Mouse (Mus musculus) stomach, postnatal 0 days (tissue): ENCODE data around the gene Gla. TPM values are rescaled to one million over a fixed set of nuclear protein-coding genes. Genes with fewer than 3 reads are reported as not detected.
A peak's percentile ranks its signal among the peaks of the same experiment; 100 is the strongest.

Source experiments
- ATAC-seq: fragments of 200-750 bp; cut with Nextera tagmentation; 2 replicates; pipeline ENCODE4 v1.8.0; 2017; ENCODE audit not compliant: low FRiP score, low TSS enrichment
- DNase-seq: peaks from one replicate; pipeline ENCODE4 v3.0.0-alpha.2; 2016; ENCODE audit warnings: low spot score
- H3K27ac ChIP-seq: fragments of 300-500 bp; sonication (generic); replicated peaks from 2 replicates; pipeline ENCODE4 v1.5.1; 2014; ENCODE audit warnings: mild to moderate bottlenecking, control low read depth
- H3K27me3 ChIP-seq: fragments of 300-500 bp; sonication (generic); 2 replicates; pipeline ENCODE4 v1.6.1; 2014; ENCODE audit warnings: low read length; ENCODE audit not compliant: control insufficient read depth, insufficient read depth
- H3K36me3 ChIP-seq: fragments of 300-500 bp; sonication (generic); 2 replicates; pipeline ENCODE4 v1.6.1; 2014; ENCODE audit warnings: low read length, mixed read lengths; ENCODE audit not compliant: control insufficient read depth, insufficient read depth
- H3K4me1 ChIP-seq: fragments of 300-500 bp; sonication (generic); replicated peaks from 2 replicates; pipeline ENCODE4 v1.6.1; 2014; ENCODE audit warnings: antibody characterized with exemption; ENCODE audit not compliant: control insufficient read depth, insufficient read depth
- H3K4me2 ChIP-seq: fragments of 300-500 bp; sonication (generic); replicated peaks from 2 replicates; pipeline ENCODE4 v1.6.1; 2014; ENCODE audit warnings: low read depth, mild to moderate bottlenecking, control low read depth, moderate library complexity
- H3K4me3 ChIP-seq: fragments of 300-500 bp; sonication (generic); 2 replicates; pipeline ENCODE4 v1.5.1; 2014; ENCODE audit warnings: low read depth, low read length, control low read depth
- H3K9ac ChIP-seq: fragments of 300-500 bp; sonication (generic); 2 replicates; pipeline ENCODE4 v1.6.1; 2014; ENCODE audit warnings: mild to moderate bottlenecking, low read length, control low read depth, mixed read lengths
- H3K9me3 ChIP-seq: fragments of 300-500 bp; sonication (generic); 2 replicates; pipeline ENCODE4 v1.6.1; 2016; ENCODE audit warnings: low read length; ENCODE audit not compliant: control insufficient read depth
- CTCF ChIP-seq: IDR thresholded peaks from 2 replicates; pipeline ENCODE4 v1.5.1; 2016; ENCODE audit warnings: antibody characterized with exemption, low read depth, mild to moderate bottlenecking, moderate library complexity
- EP300 ChIP-seq: optimal IDR thresholded peaks from 2 replicates; pipeline ENCODE3; 2016; ENCODE audit warnings: antibody characterized with exemption
- WGBS: fragments of 180-500 bp; shearing (Covaris S2); extraction: QIAGEN DNeasy Blood & Tissue Kit; methylation state at CpG from one replicate; pipeline ENCODE4 v1.1.7; 2014; 5-methylcytosine and 5-hydroxymethylcytosine counted together
- polyA plus RNA-seq: library from polyadenylated mRNA; unstranded; fragments of >200 nt; fragmentation: Nextera tagmentation; extraction: Ambion mirVana; gene quantifications from 2 replicates; pipeline ENCODE4 v1.2.1, GENCODE M21; 2015

Gene Gla
- polyA plus RNA-seq, 1 experiment from 2014 or later = 3.6 TPM

DNA sequence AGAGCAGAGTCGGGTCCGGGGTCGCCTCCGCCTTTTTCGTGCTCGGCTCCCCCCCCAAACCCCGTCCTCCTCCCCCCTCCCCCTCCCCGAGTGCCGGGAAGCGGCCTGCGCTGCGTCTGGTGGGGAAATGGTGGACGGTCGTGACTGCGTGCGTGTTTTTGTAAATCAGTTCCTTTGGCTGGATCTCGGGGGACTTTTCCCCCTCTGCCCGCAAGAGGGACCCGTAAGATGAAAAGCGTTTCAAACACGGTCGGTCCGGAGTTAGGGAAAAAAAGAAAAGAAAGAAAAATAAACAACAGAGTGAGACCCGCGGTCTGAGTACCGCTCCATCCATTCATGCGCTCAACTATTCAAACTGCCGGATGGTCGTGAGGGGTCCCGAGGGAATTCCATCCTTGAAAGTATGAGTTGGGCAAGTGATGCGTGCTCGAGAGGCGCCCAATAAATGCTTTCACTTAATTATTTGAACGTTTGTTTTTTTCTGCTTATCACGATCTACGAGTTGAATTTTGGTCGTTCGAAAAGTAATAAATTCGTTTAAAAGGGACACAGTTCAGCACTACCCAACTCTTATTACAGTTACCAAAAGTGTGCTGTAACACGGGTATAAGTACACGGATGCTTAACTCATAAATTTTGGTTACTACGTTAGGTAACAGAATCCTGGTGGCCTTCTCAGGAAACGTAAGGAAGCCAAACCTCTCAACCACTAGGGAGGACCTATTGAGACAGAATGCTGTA, 625 bp upstream of the Gla start:
- Histone ChIP-seq H3K9me3 (no peaks in the 10 kb centered on the region), H3K4me2 (peak overlapping the region; percentile 45), H3K9ac (peak overlapping the region; percentile 67), H3K36me3 (no peaks in the 10 kb centered on the region), H3K4me3 (peak overlapping the region; percentile 47), H3K27ac (peak overlapping the region; percentile 92), H3K27me3 (no peaks in the 10 kb centered on the region), H3K4me1 (no peaks in the 10 kb centered on the region)
- WGBS = 13% methylated on average over 39 of the region's 43 CpGs
- ATAC-seq (peak; percentile 84), DNase-seq (no peak)
- TF ChIP-seq CTCF = peak; percentile 14; the same call in 1 of the 2 replicates
- no peak for TF ChIP-seq EP300

DNA sequence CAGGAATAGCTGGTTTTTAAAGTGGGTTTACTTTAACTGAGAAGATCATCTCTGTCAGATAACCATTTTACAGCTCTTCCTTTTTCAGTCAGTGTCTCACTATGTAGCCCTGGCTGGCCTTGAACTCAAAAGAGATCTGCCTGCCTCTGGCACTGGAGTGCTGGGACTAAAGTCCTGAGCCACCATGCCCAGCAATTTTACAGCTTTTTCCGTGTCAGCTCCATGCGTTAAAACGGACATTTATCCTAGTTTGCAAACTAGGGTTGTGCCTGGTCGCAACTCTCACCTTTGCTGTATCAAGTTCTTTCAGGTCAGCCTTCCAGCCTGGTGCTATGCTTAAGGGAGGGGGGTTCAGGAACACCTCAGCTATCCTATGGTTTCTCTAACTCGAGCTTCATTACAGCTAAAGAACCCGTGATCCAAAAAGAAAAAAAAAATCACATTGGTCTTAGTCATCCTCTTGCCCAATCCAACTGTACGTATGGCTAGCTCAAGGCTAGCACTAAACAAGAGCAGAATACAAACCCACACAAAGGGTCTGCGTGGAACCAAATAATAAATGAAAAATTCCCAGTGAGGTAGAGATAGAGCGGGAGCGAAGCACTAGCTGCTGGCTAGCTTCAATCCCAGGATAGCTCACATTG, 881 bp downstream of the Gla start:
- TF ChIP-seq EP300 = no peak
- TF ChIP-seq CTCF = no peak
- Histone ChIP-seq H3K4me1 (no peaks in the 10 kb centered on the region), H3K27ac (peak overlapping the region; percentile 83), H3K36me3 (no peaks in the 10 kb centered on the region), H3K9ac (peak overlapping the region; percentile 31; the same call in 1 of the 2 replicates), H3K4me3 (peak overlapping the region; percentile 43), H3K4me2 (peak overlapping the region; percentile 51), H3K9me3 (no peaks in the 10 kb centered on the region), H3K27me3 (no peaks in the 10 kb centered on the region)
- DNase-seq (no peak), ATAC-seq (no peak)
- WGBS = 18% methylated on average over 10 of the region's 10 CpGs

DNA sequence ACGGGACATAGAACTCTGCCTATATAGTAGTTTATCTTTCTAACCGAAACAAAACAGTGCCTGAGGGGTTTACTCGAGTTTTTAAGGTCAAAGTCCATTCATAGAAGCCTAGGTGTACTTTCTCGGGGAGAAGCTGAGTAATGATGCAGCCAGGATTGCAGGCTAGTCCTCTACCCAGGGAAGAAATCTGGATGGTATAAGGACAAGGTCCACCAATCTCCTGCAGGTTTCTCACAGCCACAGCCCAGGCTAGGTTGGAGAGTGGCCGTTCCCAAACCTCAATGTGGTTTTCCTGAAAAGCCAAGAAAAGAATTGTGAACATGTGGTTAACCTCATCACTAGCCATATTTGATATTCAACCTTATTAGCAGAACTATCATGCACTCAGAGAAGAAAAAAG, 11.1 kb downstream of the Gla start:
- Histone ChIP-seq H3K9ac (no peak overlapping the region), H3K4me1 (no peaks in the 10 kb centered on the region), H3K9me3 (no peaks in the 10 kb centered on the region), H3K27ac (no peak overlapping the region), H3K4me3 (no peak overlapping the region), H3K4me2 (no peak overlapping the region), H3K27me3 (no peaks in the 10 kb centered on the region), H3K36me3 (no peaks in the 10 kb centered on the region)
- 43% methylated on average over 5 of the region's 5 CpGs for WGBS
- ATAC-seq (no peak), DNase-seq (no peak)
- TF ChIP-seq EP300 (no peak), CTCF (no peak)

DNA sequence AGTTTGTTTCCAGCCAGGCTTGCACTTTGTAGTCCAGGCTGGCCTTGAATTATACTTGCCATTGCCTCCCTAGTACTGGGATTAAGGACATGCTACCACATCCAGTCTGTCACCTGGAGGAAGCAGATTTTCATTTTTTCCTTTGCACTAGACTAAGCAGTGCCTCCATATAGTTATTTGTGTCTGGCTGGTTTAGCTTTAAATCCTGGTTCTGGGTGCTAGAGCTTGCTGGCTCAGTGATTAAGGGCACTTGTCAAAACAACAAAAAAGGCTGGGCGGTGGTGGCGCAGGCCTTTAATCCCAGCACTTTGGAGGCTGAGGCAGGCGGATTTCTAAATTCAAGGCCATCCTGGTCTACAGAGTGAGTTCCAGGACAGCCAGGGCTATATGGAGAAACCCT, 11.9 kb downstream of the Gla start:
- no peak for DNase-seq
- TF ChIP-seq CTCF = no peak
- TF ChIP-seq EP300 = no peak
- no peaks in the 10 kb centered on the region for H3K4me1 ChIP-seq
- no peak overlapping the region for H3K9ac ChIP-seq
- H3K27ac ChIP-seq = no peak overlapping the region
- 81% methylated on average over 3 of the region's 3 CpGs for WGBS
- H3K36me3 ChIP-seq = no peaks in the 10 kb centered on the region
- H3K4me3 ChIP-seq = no peak overlapping the region
- H3K9me3 ChIP-seq = no peaks in the 10 kb centered on the region
- no peak for ATAC-seq
- H3K27me3 ChIP-seq = no peaks in the 10 kb centered on the region
- no peak overlapping the region for H3K4me2 ChIP-seq

DNA sequence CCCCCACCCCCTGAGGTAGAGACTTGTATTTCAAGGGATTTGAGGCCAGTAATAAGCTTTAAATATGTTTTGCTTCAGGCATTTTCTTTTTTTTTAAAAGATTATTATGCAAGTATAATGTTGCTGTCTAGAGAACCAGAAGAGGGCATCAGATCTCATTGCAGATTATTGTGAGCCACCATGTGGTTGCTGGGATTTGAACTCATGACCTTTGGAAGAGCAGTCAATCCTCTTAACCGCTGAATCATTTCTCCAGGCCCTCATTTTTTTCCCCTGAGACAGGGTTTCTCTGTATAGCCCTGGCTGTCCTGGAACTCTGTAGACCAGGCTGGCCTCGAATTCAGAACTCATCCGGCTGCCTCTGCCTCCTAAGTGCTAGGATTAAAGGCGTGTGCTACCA, 12.7 kb downstream of the Gla start:
- no peaks in the 10 kb centered on the region for H3K9me3 ChIP-seq
- H3K27me3 ChIP-seq = no peaks in the 10 kb centered on the region
- no peak overlapping the region for H3K9ac ChIP-seq
- H3K27ac ChIP-seq = no peak overlapping the region
- no peak for DNase-seq
- no peak overlapping the region for H3K4me2 ChIP-seq
- 80% methylated on average over 4 of the region's 4 CpGs for WGBS
- H3K4me1 ChIP-seq = no peaks in the 10 kb centered on the region
- no peaks in the 10 kb centered on the region for H3K36me3 ChIP-seq
- no peak for TF ChIP-seq CTCF
- no peak for TF ChIP-seq EP300
- no peak for ATAC-seq
- H3K4me3 ChIP-seq = no peak overlapping the region

DNA sequence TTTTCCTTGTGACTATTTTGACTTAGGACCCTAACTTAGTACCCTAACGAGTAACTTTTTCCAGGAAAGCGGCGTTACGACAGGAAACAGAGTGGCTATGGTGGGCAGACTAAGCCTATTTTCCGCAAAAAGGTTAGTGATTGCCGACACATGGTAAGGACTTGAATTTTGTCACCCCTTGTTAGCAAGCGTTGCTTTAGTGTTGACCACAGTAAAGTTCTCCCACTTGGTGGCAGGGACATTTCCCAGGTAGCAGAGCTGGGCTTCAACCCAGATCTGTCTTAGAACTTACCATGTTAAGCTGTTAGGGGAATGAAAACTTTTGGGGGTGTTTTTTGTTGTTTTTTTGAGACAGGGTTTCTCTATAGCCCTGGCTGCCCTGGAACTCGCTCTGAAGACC, 14.5 kb downstream of the Gla start:
- H3K4me3 ChIP-seq = peak overlapping the region; percentile 43
- no peaks in the 10 kb centered on the region for H3K36me3 ChIP-seq
- ATAC-seq (no peak), DNase-seq (no peak)
- no peak for TF ChIP-seq CTCF
- TF ChIP-seq EP300 = no peak
- no peaks in the 10 kb centered on the region for H3K9me3 ChIP-seq
- peak overlapping the region; percentile 85; the same call in 1 of the 2 replicates for H3K27ac ChIP-seq
- H3K4me1 ChIP-seq = no peaks in the 10 kb centered on the region
- H3K4me2 ChIP-seq = peak overlapping the region; percentile 52
- H3K9ac ChIP-seq = peak overlapping the region; percentile 61
- 37% methylated on average over 8 of the region's 8 CpGs for WGBS
- no peaks in the 10 kb centered on the region for H3K27me3 ChIP-seq
